Comparison of ENCODE assay signal across 16 mouse cellular contexts in genomic region chr5:139125717-139126116, GRCm38 (mm10). TPM values are rescaled to one million over a fixed set of nuclear protein-coding genes. Genes with fewer than 3 reads are reported as not detected.
A peak's percentile ranks its signal among the peaks of the same experiment; 100 is the strongest.
DNase-seq lines count a peak whose midpoint lies in the region; ATAC-seq lines count a peak whose summit lies in the region.
"Had no signal": no experiment of that assay in that cellular context is flagged by ENCODE, and none has a peak within 500 bp of the region (broad histone marks: within the 10 kb centered on the region; RNA-seq: fewer than 3 reads in every experiment).

No protein-coding gene starts in this region.

- peak; percentile 50 to 68 for DNase-seq in cerebellum, adult 18-20 months
- no peak for DNase-seq in cerebellum, adult 8-10 months
- peak; percentile 79 for DNase-seq in cerebellum, adult 9-10 months
- DNase-seq in brain, adult 2 months (ENCODE audit: low read depth, low spot score) = peak; percentile 84
- peak; percentile 49 to 59 for DNase-seq in cerebellum, postnatal 25 days
- DNase-seq in layer of hippocampus, adult 18-20 months (ENCODE audit: low spot score in 2 of 2) = no peak
- DNase-seq: adrenal gland, adult 2 months; adrenal gland, postnatal 10 days; adrenal gland, postnatal 25 days; embryo, embryonic 11 days; gastrocnemius, adult 2 months had no signal

- ATAC-seq in cerebellum, adult (ENCODE audit: insufficient number of reproducible peaks, low FRiP score, low TSS enrichment) = no peak
- ATAC-seq: forebrain, embryonic 14.5 days; forebrain, embryonic 16.5 days had no signal

RNA-seq across cellular contexts. Expression of gene Prkar1b, which starts 24.1 kb away (rescaled TPM):
- 100 to 1,000 TPM; 435 to 459 TPM for total RNA-seq in layer of hippocampus, adult 18-20 months (2021)
- total RNA-seq: common myeloid progenitor, adult 5-6 weeks; MEL had no signal

RNA-seq across cellular contexts. Expression of gene Dnaaf5, which starts 24.3 kb away (rescaled TPM):
- total RNA-seq in layer of hippocampus, adult 18-20 months (2021) = 1 to 10 TPM; 7.0 to 9.0 TPM

Comparison
In these comparisons a context has a peak if more than half of its experiments do, and no peak if none do; other contexts are left out.
1. DNase-seq: peak in cerebellum, adult 18-20 months (2 of 2), cerebellum, adult 9-10 months (single experiment), brain, adult 2 months (single experiment) and cerebellum, postnatal 25 days (2 of 2); none in cerebellum, adult 8-10 months (single experiment) and layer of hippocampus, adult 18-20 months (0 of 2).